Mouse (Mus musculus): ENCODE data around the gene Nr2c2ap. TPM values are rescaled to one million over a fixed set of nuclear protein-coding genes. Genes with fewer than 3 reads are reported as not detected.

The Nr2c2ap gene
- polyA plus RNA-seq, 1 experiment from 2014 or later = 30.1 TPM

GRCm38 (mm10) chr8:70117611-70118010 lies 13.5 kb upstream of the Nr2c2ap start:
- H3K36me3 ChIP-seq (ENCODE audit: insufficient read depth, low read length) = no peaks in the 10 kb centered on the region
- peaks cover 27% of the 10 kb centered on the region for H3K27me3 ChIP-seq (ENCODE audit: insufficient read depth, low read length)
- ATAC-seq (replicated peaks; ENCODE audit: low FRiP score, low read depth) (no peak), DNase-seq (ENCODE audit: low spot score) (peak; percentile 74)
- H3K9me3 ChIP-seq (replicated peaks; ENCODE audit: low read length) = no peaks in the 10 kb centered on the region
- no peak for TF ChIP-seq CTCF (IDR thresholded peaks at IDR 0.05; ENCODE audit: low read depth)
- no peak overlapping the region for H3K4me2 ChIP-seq (ENCODE audit: low read length)
- no peak overlapping the region for H3K4me3 ChIP-seq (replicated peaks; ENCODE audit: low read depth, low read length)
- H3K4me1 ChIP-seq (replicated peaks; ENCODE audit: insufficient read depth, low read length) = no peaks in the 10 kb centered on the region
- H3K9ac ChIP-seq (ENCODE audit: low read depth, low read length) = no peak overlapping the region
- 8% methylated on average over 9 of the region's 9 CpGs for WGBS
- no peak overlapping the region for H3K27ac ChIP-seq

DNA sequence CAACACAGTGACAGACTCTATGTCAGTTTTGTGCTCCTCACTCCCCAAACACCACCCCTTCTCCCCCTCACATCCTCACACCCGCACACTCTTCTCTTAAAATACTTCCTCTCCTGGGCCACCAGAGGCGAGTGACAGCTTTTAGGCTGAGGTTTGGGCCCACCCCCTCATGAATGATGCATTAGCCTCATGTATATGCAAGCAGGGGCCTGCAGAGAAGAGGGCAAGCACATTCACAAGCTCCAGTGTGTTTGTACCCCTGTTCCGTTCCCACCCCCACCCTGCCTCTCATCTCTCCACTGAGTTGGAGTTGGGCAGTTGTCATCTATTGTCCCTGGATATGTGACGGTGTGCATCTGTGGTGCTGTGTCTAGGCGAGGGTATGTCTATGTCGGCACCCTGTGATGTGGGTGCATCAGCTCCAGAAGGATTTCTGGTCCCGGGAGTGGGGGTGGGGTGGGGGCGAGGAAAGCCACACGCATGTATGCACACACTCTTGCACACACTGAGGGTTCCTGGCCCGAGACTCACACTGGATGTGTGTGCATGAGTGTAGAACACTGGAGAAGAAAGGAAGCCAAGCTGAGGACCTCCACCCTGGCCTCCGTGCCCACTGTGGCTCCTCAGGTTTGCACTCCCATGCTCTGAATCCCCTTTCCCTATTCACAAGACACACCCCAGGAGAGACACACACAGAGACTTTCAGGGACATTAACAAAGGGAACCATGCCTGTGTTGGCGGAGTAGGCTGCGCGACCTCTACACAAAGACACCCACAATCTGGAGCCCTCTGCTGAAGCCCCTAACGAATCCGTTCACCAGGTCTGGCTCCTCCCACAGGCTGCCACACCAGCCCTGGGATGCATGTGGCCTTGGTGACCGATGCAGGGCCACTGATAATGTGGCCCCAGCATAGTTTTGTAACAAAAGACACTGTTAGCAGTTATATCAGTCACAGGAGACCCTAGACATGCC lies 12.1 kb upstream of the Nr2c2ap start:
- peaks cover 18% of the 10 kb centered on the region for H3K27me3 ChIP-seq (ENCODE audit: insufficient read depth, low read length)

DNA sequence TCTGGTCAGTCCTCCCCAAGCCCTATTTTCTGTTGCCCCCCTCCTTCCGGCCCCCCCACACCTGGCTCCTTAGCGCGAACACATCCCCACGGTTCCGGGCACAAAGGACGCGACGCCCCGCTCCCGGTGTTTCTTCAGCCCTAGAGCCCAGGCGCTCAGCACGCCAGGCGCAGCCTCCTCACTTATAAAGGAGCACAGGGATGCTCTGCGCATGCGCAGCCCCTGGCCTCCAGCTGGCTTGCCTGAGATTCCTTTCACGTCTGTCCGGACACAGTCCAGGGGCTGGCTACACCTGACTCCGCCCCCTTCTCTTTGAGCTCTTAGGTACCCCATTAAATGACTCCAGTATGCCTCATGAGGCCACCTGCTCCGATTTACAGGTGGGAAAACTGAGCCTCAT lies 10.5 kb upstream of the Nr2c2ap start, which contains the start of gene Ncan:
Gene Ncan, minus strand, starts transcription at position 207 of the 400 bp plus-strand sequence.
- H3K4me2 ChIP-seq (ENCODE audit: low read length) = peak within 1 kb of the TSS; percentile 27; the same call in 1 of the 2 replicates
- no peaks in the 10 kb centered on the region for H3K36me3 ChIP-seq (ENCODE audit: insufficient read depth, low read length)
- 2% methylated on average over 19 of the region's 19 CpGs for WGBS
- peak; percentile 68 for ATAC-seq (replicated peaks; ENCODE audit: low FRiP score, low read depth)
- TF ChIP-seq CTCF (IDR thresholded peaks at IDR 0.05; ENCODE audit: low read depth) = no peak
- no peaks in the 10 kb centered on the region for H3K4me1 ChIP-seq (replicated peaks; ENCODE audit: insufficient read depth, low read length)
- no peak within 1 kb of the TSS for H3K27ac ChIP-seq
- peaks cover 18% of the 10 kb centered on the region for H3K27me3 ChIP-seq (ENCODE audit: insufficient read depth, low read length)
- H3K9ac ChIP-seq (ENCODE audit: low read depth, low read length) = no peak within 1 kb of the TSS
- no peak within 1 kb of the TSS for H3K4me3 ChIP-seq (replicated peaks; ENCODE audit: low read depth, low read length)
- peak; percentile 69 for DNase-seq (ENCODE audit: low spot score)
- H3K9me3 ChIP-seq (replicated peaks; ENCODE audit: low read length) = no peaks in the 10 kb centered on the region

More for the DNA sequence above, 12.1 kb upstream of the Nr2c2ap start:
- no peak overlapping the region for H3K9ac ChIP-seq (ENCODE audit: low read depth, low read length)
- WGBS = 12% methylated on average over 17 of the region's 17 CpGs
- H3K36me3 ChIP-seq (ENCODE audit: insufficient read depth, low read length) = no peaks in the 10 kb centered on the region
- no peak overlapping the region for H3K4me2 ChIP-seq (ENCODE audit: low read length)
- ATAC-seq (replicated peaks; ENCODE audit: low FRiP score, low read depth) (no peak), DNase-seq (ENCODE audit: low spot score) (no peak)
- H3K4me3 ChIP-seq (replicated peaks; ENCODE audit: low read depth, low read length) = no peak overlapping the region
- no peaks in the 10 kb centered on the region for H3K9me3 ChIP-seq (replicated peaks; ENCODE audit: low read length)
- H3K4me1 ChIP-seq (replicated peaks; ENCODE audit: insufficient read depth, low read length) = no peaks in the 10 kb centered on the region
- TF ChIP-seq CTCF (IDR thresholded peaks at IDR 0.05; ENCODE audit: low read depth) = no peak
- no peak overlapping the region for H3K27ac ChIP-seq

DNA sequence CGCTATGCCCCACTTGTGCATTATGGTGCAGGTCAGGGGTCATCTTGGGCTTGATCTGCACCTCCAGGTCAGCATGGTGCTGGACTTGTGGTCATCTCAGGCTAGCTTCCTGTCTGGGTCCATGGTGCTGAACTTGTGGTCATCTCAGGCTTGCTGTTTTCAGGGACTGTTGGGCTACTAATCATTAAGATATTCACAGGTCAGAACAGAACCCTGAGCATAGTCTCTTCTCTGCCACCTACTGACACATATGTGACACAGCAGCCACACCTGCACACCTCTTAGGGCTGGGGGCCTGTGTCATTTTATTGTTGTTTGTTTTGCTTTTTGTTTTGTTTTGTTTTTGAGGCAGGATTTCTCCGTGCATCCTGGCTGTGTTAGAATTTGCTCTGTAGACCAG lies 8.3 kb upstream of the Nr2c2ap start:
- WGBS = 51% methylated on average over 2 of the region's 2 CpGs
- H3K9me3 ChIP-seq (replicated peaks; ENCODE audit: low read length) = no peaks in the 10 kb centered on the region
- peak; percentile 37; the same call in 1 of the 2 replicates for ATAC-seq (replicated peaks; ENCODE audit: low FRiP score, low read depth)
- H3K4me3 ChIP-seq (replicated peaks; ENCODE audit: low read depth, low read length) = no peak overlapping the region
- H3K4me1 ChIP-seq (replicated peaks; ENCODE audit: insufficient read depth, low read length) = no peaks in the 10 kb centered on the region
- H3K9ac ChIP-seq (ENCODE audit: low read depth, low read length) = no peak overlapping the region
- DNase-seq (ENCODE audit: low spot score) = peak; percentile 11
- H3K36me3 ChIP-seq (ENCODE audit: insufficient read depth, low read length) = no peaks in the 10 kb centered on the region
- H3K27ac ChIP-seq = no peak overlapping the region
- H3K4me2 ChIP-seq (ENCODE audit: low read length) = no peak overlapping the region
- H3K27me3 ChIP-seq (ENCODE audit: insufficient read depth, low read length) = peaks cover 18% of the 10 kb centered on the region
- peak; percentile 61 for TF ChIP-seq CTCF (IDR thresholded peaks at IDR 0.05; ENCODE audit: low read depth)

DNA sequence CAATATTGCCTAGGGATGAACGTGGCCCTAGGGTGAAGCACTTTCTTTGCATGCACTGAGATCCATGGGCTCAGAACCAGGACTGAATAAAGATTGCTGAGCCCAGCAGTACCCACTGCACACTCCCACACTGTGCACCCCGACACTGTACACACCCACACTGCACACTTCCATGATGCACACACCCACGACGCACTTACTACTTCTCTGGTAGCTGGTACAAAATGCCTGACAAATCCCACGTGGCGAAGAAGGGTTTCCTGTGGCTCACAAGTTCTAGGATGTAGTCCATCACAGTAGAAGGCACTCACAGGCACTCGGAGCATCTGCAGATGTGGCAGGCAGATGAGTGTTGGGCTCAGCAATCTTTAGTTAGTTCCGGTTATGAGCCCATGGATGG lies 6.1 kb upstream of the Nr2c2ap start:
- Histone ChIP-seq H3K9me3 (replicated peaks; ENCODE audit: low read length) (no peaks in the 10 kb centered on the region), H3K4me2 (ENCODE audit: low read length) (no peak overlapping the region), H3K4me1 (replicated peaks; ENCODE audit: insufficient read depth, low read length) (no peaks in the 10 kb centered on the region), H3K4me3 (replicated peaks; ENCODE audit: low read depth, low read length) (no peak overlapping the region), H3K27me3 (ENCODE audit: insufficient read depth, low read length) (0 out of 2 replicates have a peak, but pooled peaks cover under 1% of the 10 kb centered on the region), H3K36me3 (ENCODE audit: insufficient read depth, low read length) (no peaks in the 10 kb centered on the region), H3K9ac (ENCODE audit: low read depth, low read length) (no peak overlapping the region), H3K27ac (no peak overlapping the region)
- TF ChIP-seq CTCF (IDR thresholded peaks at IDR 0.05; ENCODE audit: low read depth) = no peak
- ATAC-seq (replicated peaks; ENCODE audit: low FRiP score, low read depth) (no peak), DNase-seq (ENCODE audit: low spot score) (no peak)
- 57% methylated on average over 8 of the region's 8 CpGs for WGBS

DNA sequence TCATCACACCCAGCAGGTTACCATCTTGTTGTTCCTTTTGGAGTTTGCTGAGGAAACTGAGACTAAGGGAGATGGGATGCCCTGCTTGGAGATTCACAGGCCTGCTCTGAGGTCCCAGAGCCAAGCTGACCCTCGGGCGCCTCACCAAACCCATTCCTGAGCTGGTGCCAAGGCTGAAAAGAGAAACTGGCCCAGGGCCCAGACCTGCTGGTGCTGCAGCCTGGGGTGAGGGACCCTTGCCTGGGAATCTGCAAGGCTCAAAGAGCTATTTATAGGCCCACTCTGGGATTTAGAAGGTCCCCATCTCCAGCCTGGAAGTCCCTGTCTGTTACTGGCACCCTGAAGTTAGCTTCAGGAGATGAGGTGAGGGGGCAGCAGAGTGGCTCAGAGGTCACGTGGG lies 2.7 kb upstream of the Nr2c2ap start:
- H3K4me2 ChIP-seq (ENCODE audit: low read length) = no peak overlapping the region
- no peaks in the 10 kb centered on the region for H3K36me3 ChIP-seq (ENCODE audit: insufficient read depth, low read length)
- H3K4me1 ChIP-seq (replicated peaks; ENCODE audit: insufficient read depth, low read length) = peaks cover 3% of the 10 kb centered on the region; the same call in 1 of the 2 replicates
- no peak overlapping the region for H3K4me3 ChIP-seq (replicated peaks; ENCODE audit: low read depth, low read length)
- 73% methylated on average over 3 of the region's 3 CpGs for WGBS
- no peak for DNase-seq (ENCODE audit: low spot score)
- no peaks in the 10 kb centered on the region for H3K27me3 ChIP-seq (ENCODE audit: insufficient read depth, low read length)
- H3K9me3 ChIP-seq (replicated peaks; ENCODE audit: low read length) = no peaks in the 10 kb centered on the region
- no peak overlapping the region for H3K9ac ChIP-seq (ENCODE audit: low read depth, low read length)
- no peak overlapping the region for H3K27ac ChIP-seq
- no peak for TF ChIP-seq CTCF (IDR thresholded peaks at IDR 0.05; ENCODE audit: low read depth)
- no peak for ATAC-seq (replicated peaks; ENCODE audit: low FRiP score, low read depth)
